Mouse (Mus musculus) midbrain, embryonic 14.5 days (tissue): Measurements from ENCODE around the gene Crygs. TPM values are rescaled to one million over a fixed set of nuclear protein-coding genes. Genes with fewer than 3 reads are reported as not detected.

ENCODE experiments used
- ATAC-seq: fragments of 200-750 bp; cut with Nextera tagmentation; 2 replicates; pipeline ENCODE4 v1.8.0; 2017; ENCODE audit warnings: moderate number of reproducible peaks, moderate library complexity; ENCODE audit not compliant: low FRiP score, low TSS enrichment
- DNase-seq: peaks from one replicate; pipeline ENCODE4 v3.0.0-alpha.2; 2015
- H3K27ac ChIP-seq: fragments of 300-500 bp; sonication (generic); replicated peaks from 2 replicates; pipeline ENCODE4 v1.5.1; 2014; ENCODE audit warnings: mild to moderate bottlenecking, low read depth, low read length, moderate library complexity
- H3K27me3 ChIP-seq: fragments of 300-500 bp; sonication (generic); 2 replicates; pipeline ENCODE4 v1.6.1; 2014; ENCODE audit warnings: low read length, control low read depth, mixed read lengths; ENCODE audit not compliant: control insufficient read depth, insufficient read depth
- H3K36me3 ChIP-seq: fragments of 300-500 bp; sonication (generic); 2 replicates; pipeline ENCODE4 v1.6.1; 2014; ENCODE audit warnings: low read length, control low read depth; ENCODE audit not compliant: control insufficient read depth, insufficient read depth
- H3K4me1 ChIP-seq: fragments of 300-500 bp; sonication (generic); 2 replicates; pipeline ENCODE4 v1.6.1; 2014; ENCODE audit warnings: mild to moderate bottlenecking, antibody characterized with exemption, low read length, control low read depth; ENCODE audit not compliant: control insufficient read depth, insufficient read depth
- H3K4me2 ChIP-seq: fragments of 300-500 bp; sonication (generic); 2 replicates; pipeline ENCODE4 v1.6.1; 2014; ENCODE audit warnings: mild to moderate bottlenecking, low read length, moderate library complexity
- H3K4me3 ChIP-seq: fragments of 300-500 bp; sonication (generic); replicated peaks from 2 replicates; pipeline ENCODE4 v1.5.1; 2014; ENCODE audit warnings: low read depth, low read length
- H3K9ac ChIP-seq: fragments of 300-500 bp; sonication (generic); replicated peaks from 2 replicates; pipeline ENCODE4 v1.6.1; 2014; ENCODE audit warnings: mild to moderate bottlenecking, low read length, moderate library complexity
- H3K9me3 ChIP-seq: fragments of 300-500 bp; sonication (generic); 2 replicates; pipeline ENCODE4 v1.6.1; 2016; ENCODE audit warnings: low read length, control low read depth, mixed read lengths; ENCODE audit not compliant: control insufficient read depth
- WGBS: fragments of 180-500 bp; shearing (Covaris S2); extraction: QIAGEN DNeasy Blood & Tissue Kit; methylation state at CpG from one replicate; pipeline ENCODE4 v1.1.7; 2014; 5-methylcytosine and 5-hydroxymethylcytosine counted together
- polyA plus RNA-seq: library from polyadenylated mRNA; unstranded; fragments of >200 nt; fragmentation: Nextera tagmentation; extraction: Ambion mirVana; gene quantifications from 2 replicates; pipeline ENCODE4 v1.2.1, GENCODE M21; 2014

Crygs gene
- polyA plus RNA-seq, 1 experiment from 2014 or later = 0.25 TPM

GRCm38 (mm10) chr16:22844061-22844801 lies 32.9 kb upstream of the Crygs start:
- DNase-seq (peak; percentile 92), ATAC-seq (peak; percentile 92)
- Histone ChIP-seq H3K4me3 (peak overlapping the region; percentile 47), H3K4me1 (no peaks in the 10 kb centered on the region; the same call in 1 of the 2 replicates), H3K36me3 (peaks cover 6% of the 10 kb centered on the region; the same call in 1 of the 2 replicates), H3K27ac (peak overlapping the region; percentile 43; the same call in 1 of the 2 replicates), H3K9me3 (no peaks in the 10 kb centered on the region), H3K27me3 (no peaks in the 10 kb centered on the region), H3K4me2 (peak overlapping the region; percentile 74), H3K9ac (peak overlapping the region; percentile 80)
- WGBS = 8% methylated on average over 26 of the region's 26 CpGs

GRCm38 (mm10) chr16:22842871-22843270 lies 31.5 kb upstream of the Crygs start:
- Histone ChIP-seq H3K36me3 (peaks cover 6% of the 10 kb centered on the region; the same call in 1 of the 2 replicates), H3K27ac (no peak overlapping the region), H3K9me3 (no peaks in the 10 kb centered on the region), H3K4me3 (no peak overlapping the region), H3K9ac (no peak overlapping the region), H3K4me1 (no peaks in the 10 kb centered on the region; the same call in 1 of the 2 replicates), H3K27me3 (no peaks in the 10 kb centered on the region), H3K4me2 (no peak overlapping the region)
- WGBS = 94% methylated on average over 5 of the region's 5 CpGs
- DNase-seq = no peak
- no peak for ATAC-seq

- peaks cover 6% of the 10 kb centered on the region; the same call in 1 of the 2 replicates for H3K36me3 ChIP-seq
- DNase-seq = no peak
- no peaks in the 10 kb centered on the region for H3K4me1 ChIP-seq
- 95% methylated on average over 3 of the region's 3 CpGs for WGBS
- no peak overlapping the region for H3K4me3 ChIP-seq
- no peak overlapping the region for H3K9ac ChIP-seq
- H3K9me3 ChIP-seq = no peaks in the 10 kb centered on the region
- ATAC-seq = no peak
- no peak overlapping the region for H3K27ac ChIP-seq
- no peaks in the 10 kb centered on the region for H3K27me3 ChIP-seq
- H3K4me2 ChIP-seq = no peak overlapping the region
Measured at GRCm38 (mm10) chr16:22839146-22839857, 27.9 kb upstream of the Crygs start.

- H3K36me3 ChIP-seq = 0 out of 2 replicates have a peak, but pooled peaks cover 5% of the 10 kb centered on the region
- H3K4me3 ChIP-seq = no peak overlapping the region
- H3K27me3 ChIP-seq = no peaks in the 10 kb centered on the region
- H3K27ac ChIP-seq = no peak overlapping the region
- no peak for ATAC-seq
- no peak overlapping the region for H3K4me2 ChIP-seq
- no peaks in the 10 kb centered on the region for H3K4me1 ChIP-seq
- WGBS = 92% methylated on average over 3 of the region's 3 CpGs
- DNase-seq = no peak
- no peak overlapping the region for H3K9ac ChIP-seq
- H3K9me3 ChIP-seq = no peaks in the 10 kb centered on the region
Measured at GRCm38 (mm10) chr16:22832932-22833525, 21.7 kb upstream of the Crygs start.

GRCm38 (mm10) chr16:22820731-22821130 lies 9.4 kb upstream of the Crygs start:
- DNase-seq = peak; percentile 62
- Histone ChIP-seq H3K27me3 (no peaks in the 10 kb centered on the region), H3K4me3 (no peak overlapping the region), H3K27ac (no peak overlapping the region), H3K9ac (no peak overlapping the region), H3K9me3 (no peaks in the 10 kb centered on the region), H3K36me3 (peaks cover 12% of the 10 kb centered on the region), H3K4me1 (no peaks in the 10 kb centered on the region), H3K4me2 (no peak overlapping the region)
- 49% methylated on average over 8 of the region's 8 CpGs for WGBS
- no peak for ATAC-seq

GRCm38 (mm10) chr16:22807468-22808070 lies 3.8 kb downstream of the Crygs start:
- 15% methylated on average over 17 of the region's 17 CpGs for WGBS
- Histone ChIP-seq H3K4me1 (no peaks in the 10 kb centered on the region), H3K36me3 (no peaks in the 10 kb centered on the region), H3K9me3 (no peaks in the 10 kb centered on the region), H3K4me3 (no peak overlapping the region), H3K4me2 (peak overlapping the region; percentile 44), H3K27me3 (peaks cover 5% of the 10 kb centered on the region; the same call in 1 of the 2 replicates), H3K9ac (peak overlapping the region; percentile 41; the same call in 1 of the 2 replicates), H3K27ac (no peak overlapping the region)
- ATAC-seq (no peak), DNase-seq (peak; percentile 89)

GRCm38 (mm10) chr16:22802786-22803185 lies 8.6 kb downstream of the Crygs start:
- Histone ChIP-seq H3K27me3 (peaks cover 14% of the 10 kb centered on the region), H3K27ac (no peak overlapping the region), H3K36me3 (no peaks in the 10 kb centered on the region), H3K4me1 (peaks cover 11% of the 10 kb centered on the region), H3K4me2 (no peak overlapping the region), H3K9me3 (no peaks in the 10 kb centered on the region), H3K9ac (no peak overlapping the region), H3K4me3 (no peak overlapping the region)
- ATAC-seq (no peak), DNase-seq (no peak)
- WGBS = 64% methylated on average over 7 of the region's 7 CpGs

- no peak overlapping the region for H3K4me2 ChIP-seq
- no peaks in the 10 kb centered on the region for H3K36me3 ChIP-seq
- H3K27me3 ChIP-seq = peaks cover 21% of the 10 kb centered on the region
- WGBS = 4% methylated on average over 5 of the region's 5 CpGs
- H3K9ac ChIP-seq = no peak overlapping the region
- no peak overlapping the region for H3K27ac ChIP-seq
- DNase-seq = no peak
- H3K4me1 ChIP-seq = peaks cover 11% of the 10 kb centered on the region
- no peak overlapping the region for H3K4me3 ChIP-seq
- no peak for ATAC-seq
- H3K9me3 ChIP-seq = no peaks in the 10 kb centered on the region
Measured at GRCm38 (mm10) chr16:22800849-22801109, 10.6 kb downstream of the Crygs start.
